Mouse (Mus musculus): ENCODE data around the gene Fcgr1. TPM values are rescaled to one million over a fixed set of nuclear protein-coding genes. Genes with fewer than 3 reads are reported as not detected.
"Not testable (repeated sequence)": the region's sequence is repeated elsewhere in the genome, so short reads cannot be mapped to it uniquely, and the experiment has no call there.

Gene Fcgr1
- polyA plus RNA-seq, 1 experiment: 0.05 TPM

DNA sequence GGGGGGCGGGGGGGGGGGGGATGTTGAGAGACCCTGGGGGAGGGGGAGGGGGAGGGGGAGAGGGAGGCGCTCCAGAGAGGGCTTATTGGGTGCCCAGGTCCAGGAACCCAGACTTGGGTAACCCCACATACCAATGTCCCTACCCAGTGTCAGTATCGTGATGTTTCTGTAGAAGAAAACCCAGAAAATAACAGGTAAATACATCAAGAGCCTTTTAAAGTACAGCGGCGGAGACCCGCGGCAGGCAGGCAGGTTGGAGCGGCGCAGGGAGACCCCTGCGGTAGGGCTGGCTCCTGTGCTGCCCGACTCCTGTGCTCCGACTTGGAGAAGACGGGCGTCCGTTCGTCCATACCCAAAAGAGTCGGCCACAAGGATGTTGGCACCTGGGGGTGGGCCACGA, 33.9 kb upstream of the Fcgr1 start:
- peak overlapping the region; percentile 68 for H3K4me2 ChIP-seq (ENCODE audit: low read depth)
- no peak overlapping the region for H3ac ChIP-seq (ENCODE audit: control insufficient read depth, insufficient read length)
- TF ChIP-seq MAX (IDR thresholded peaks at IDR 0.05; ENCODE audit: low read depth) (no peak), USF1 (IDR thresholded peaks at IDR 0.05; ENCODE audit: low read depth) (no peak), POLR2A (IDR thresholded peaks at IDR 0.05; ENCODE audit: insufficient read length, low read depth) (no peak), TCF3 (IDR thresholded peaks at IDR 0.05; ENCODE audit: insufficient read length, low read depth) (no peak), MYOG (IDR thresholded peaks at IDR 0.05; ENCODE audit: control insufficient read depth in 1 of 3, insufficient read depth in 1 of 3, insufficient read length in 2 of 3, low read depth in 2 of 3) (no peak), MYOD1 (IDR thresholded peaks at IDR 0.05; ENCODE audit: control insufficient read depth in 1 of 3, insufficient read length in 2 of 3, low read depth in 2 of 3) (no peak), TCF12 (IDR thresholded peaks at IDR 0.05; ENCODE audit: insufficient read depth, poor library complexity, severe bottlenecking) (no peak), POLR2AphosphoS2 (IDR thresholded peaks at IDR 0.05; ENCODE audit: insufficient read length, low read depth) (no peak), E2F4 (IDR thresholded peaks at IDR 0.05; ENCODE audit: insufficient read depth) (no peak), CEBPB (IDR thresholded peaks at IDR 0.05; ENCODE audit: insufficient read depth, poor library complexity, severe bottlenecking) (no peak), SRF (IDR thresholded peaks at IDR 0.05; ENCODE audit: control insufficient read depth, insufficient read length, low read depth) (no peak), REST (IDR thresholded peaks at IDR 0.05; ENCODE audit: insufficient read depth, insufficient read length) (no peak)
- H3K27me3 ChIP-seq (ENCODE audit: control insufficient read depth, insufficient read depth, insufficient read length): peaks cover 11% of the 10 kb centered on the region
- H3K4me3 ChIP-seq: peak overlapping the region; percentile 22
- H3K36me3 ChIP-seq (ENCODE audit: control insufficient read depth, insufficient read depth): no peaks in the 10 kb centered on the region
- H3K79me2 ChIP-seq (ENCODE audit: control insufficient read depth, insufficient read depth): no peaks in the 10 kb centered on the region

DNA sequence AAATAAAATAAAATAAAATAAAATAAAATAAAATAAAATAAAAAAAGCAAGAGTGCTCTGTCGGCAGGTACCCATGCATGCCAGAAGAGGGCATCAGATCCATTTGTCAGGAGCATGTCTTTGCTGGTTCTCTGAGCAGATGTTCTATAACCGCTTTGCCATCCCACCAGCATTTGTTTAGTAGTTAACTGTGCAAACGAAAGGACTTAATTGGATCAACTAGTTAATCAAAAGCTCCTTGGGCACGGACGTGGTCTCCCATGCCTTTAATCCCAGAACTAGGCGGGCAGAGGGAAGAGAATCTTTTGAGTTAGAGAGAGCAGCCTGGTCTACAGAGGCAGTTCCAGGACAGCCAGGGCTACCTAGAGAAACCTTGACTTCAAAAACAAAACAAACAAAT, 33.4 kb upstream of the Fcgr1 start:
- Histone ChIP-seq H3ac (ENCODE audit: control insufficient read depth, insufficient read length) (no peak overlapping the region), H3K4me3 (peak overlapping the region; percentile 22), H3K79me2 (ENCODE audit: control insufficient read depth, insufficient read depth) (no peaks in the 10 kb centered on the region), H3K36me3 (ENCODE audit: control insufficient read depth, insufficient read depth) (no peaks in the 10 kb centered on the region), H3K4me2 (ENCODE audit: low read depth) (peak overlapping the region; percentile 68), H3K27me3 (ENCODE audit: control insufficient read depth, insufficient read depth, insufficient read length) (peaks cover 11% of the 10 kb centered on the region)
- TF ChIP-seq SRF (IDR thresholded peaks at IDR 0.05; ENCODE audit: control insufficient read depth, insufficient read length, low read depth) (no peak), MYOG (IDR thresholded peaks at IDR 0.05; ENCODE audit: control insufficient read depth in 1 of 3, insufficient read depth in 1 of 3, insufficient read length in 2 of 3, low read depth in 2 of 3) (no peak), MYOD1 (IDR thresholded peaks at IDR 0.05; ENCODE audit: control insufficient read depth in 1 of 3, insufficient read length in 2 of 3, low read depth in 2 of 3) (no peak), CEBPB (IDR thresholded peaks at IDR 0.05; ENCODE audit: insufficient read depth, poor library complexity, severe bottlenecking) (no peak), USF1 (IDR thresholded peaks at IDR 0.05; ENCODE audit: low read depth) (no peak), REST (IDR thresholded peaks at IDR 0.05; ENCODE audit: insufficient read depth, insufficient read length) (no peak)

DNA sequence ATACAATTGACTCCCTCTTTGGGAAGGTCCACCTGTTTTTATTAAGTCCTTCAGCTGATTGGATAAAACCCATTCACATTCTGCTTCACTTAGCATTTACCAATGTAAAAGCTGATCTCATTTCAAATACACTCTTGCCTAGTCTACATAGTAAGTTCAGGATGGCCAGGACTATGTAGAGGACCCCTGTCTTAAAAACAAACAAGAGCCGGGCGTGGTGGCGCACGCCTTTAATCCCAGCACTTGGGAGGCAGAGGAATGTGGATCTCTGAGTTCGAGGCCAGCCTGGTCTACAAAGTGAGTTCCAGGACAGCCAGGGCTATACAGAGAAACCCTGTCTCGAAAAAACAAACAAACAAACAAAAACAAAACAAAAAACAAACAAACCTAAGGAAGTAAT, 30.0 kb upstream of the Fcgr1 start:
- not testable (repeated sequence) for H3ac ChIP-seq (ENCODE audit: control insufficient read depth, insufficient read length); H3K36me3 ChIP-seq (ENCODE audit: control insufficient read depth, insufficient read depth); H3K4me2 ChIP-seq (ENCODE audit: low read depth); H3K4me3 ChIP-seq; H3K27me3 ChIP-seq (ENCODE audit: control insufficient read depth, insufficient read depth, insufficient read length); H3K79me2 ChIP-seq (ENCODE audit: control insufficient read depth, insufficient read depth)

DNA sequence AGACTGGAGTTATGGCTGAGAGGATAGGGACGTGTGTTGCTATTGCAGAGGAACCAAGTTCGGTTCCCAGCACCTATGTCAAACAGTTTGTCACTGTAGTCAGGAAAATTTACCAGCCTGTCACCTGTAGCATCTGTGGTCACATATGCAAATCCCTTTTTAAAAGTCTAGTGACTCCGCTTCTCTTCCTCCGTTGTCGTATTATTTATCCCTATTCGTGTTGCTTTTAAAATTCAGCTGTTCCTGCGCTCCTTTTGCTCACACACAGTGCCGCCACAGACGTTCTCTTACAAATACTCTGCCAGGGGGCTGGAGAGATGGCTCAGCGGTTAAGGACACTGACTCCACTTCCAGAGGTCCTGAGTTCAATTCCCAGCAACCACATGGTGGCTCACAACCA, 28.8 kb upstream of the Fcgr1 start:
- no peaks in the 10 kb centered on the region for H3K36me3 ChIP-seq (ENCODE audit: control insufficient read depth, insufficient read depth)
- TF ChIP-seq POLR2A (IDR thresholded peaks at IDR 0.05; ENCODE audit: insufficient read length, low read depth): no peak
- no peak for TF ChIP-seq E2F4 (IDR thresholded peaks at IDR 0.05; ENCODE audit: insufficient read depth)
- TF ChIP-seq MAX (IDR thresholded peaks at IDR 0.05; ENCODE audit: low read depth): no peak
- TF ChIP-seq TCF3 (IDR thresholded peaks at IDR 0.05; ENCODE audit: insufficient read length, low read depth): no peak
- no peak for TF ChIP-seq REST (IDR thresholded peaks at IDR 0.05; ENCODE audit: insufficient read depth, insufficient read length)
- no peak for TF ChIP-seq SRF (IDR thresholded peaks at IDR 0.05; ENCODE audit: control insufficient read depth, insufficient read length, low read depth)
- TF ChIP-seq MYOD1 (IDR thresholded peaks at IDR 0.05; ENCODE audit: control insufficient read depth in 1 of 3, insufficient read length in 2 of 3, low read depth in 2 of 3): no peak
- no peak for TF ChIP-seq MYOG (IDR thresholded peaks at IDR 0.05; ENCODE audit: control insufficient read depth in 1 of 3, insufficient read depth in 1 of 3, insufficient read length in 2 of 3, low read depth in 2 of 3)
- TF ChIP-seq USF1 (IDR thresholded peaks at IDR 0.05; ENCODE audit: low read depth): no peak
- no peak overlapping the region for H3ac ChIP-seq (ENCODE audit: control insufficient read depth, insufficient read length)
- peaks cover 5% of the 10 kb centered on the region for H3K27me3 ChIP-seq (ENCODE audit: control insufficient read depth, insufficient read depth, insufficient read length)
- H3K4me3 ChIP-seq: no peak overlapping the region
- no peak overlapping the region for H3K4me2 ChIP-seq (ENCODE audit: low read depth)
- H3K79me2 ChIP-seq (ENCODE audit: control insufficient read depth, insufficient read depth): no peaks in the 10 kb centered on the region

DNA sequence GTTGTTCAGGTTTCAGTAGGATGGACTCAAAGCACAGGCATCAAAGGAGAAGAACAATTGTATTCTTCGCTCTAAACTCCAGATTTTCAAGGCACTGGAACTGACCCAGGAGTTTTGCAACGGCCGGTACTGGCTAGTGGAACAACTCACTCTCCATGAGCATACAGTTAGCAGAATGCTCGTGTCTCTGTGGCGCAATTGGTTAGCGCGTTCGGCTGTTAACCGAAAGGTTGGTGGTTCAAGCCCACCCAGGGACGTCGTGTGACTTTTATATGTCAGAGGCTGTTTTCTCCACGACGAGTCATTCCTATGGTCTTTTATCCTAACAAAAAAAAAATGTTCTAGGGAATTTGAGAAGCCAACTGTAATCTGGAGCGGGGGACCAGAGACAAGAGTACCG, 28.1 kb upstream of the Fcgr1 start:
- no peak for TF ChIP-seq REST (IDR thresholded peaks at IDR 0.05; ENCODE audit: insufficient read depth, insufficient read length)
- no peak for TF ChIP-seq USF1 (IDR thresholded peaks at IDR 0.05; ENCODE audit: low read depth)
- TF ChIP-seq SRF (IDR thresholded peaks at IDR 0.05; ENCODE audit: control insufficient read depth, insufficient read length, low read depth): no peak
- no peak for TF ChIP-seq MYOD1 (IDR thresholded peaks at IDR 0.05; ENCODE audit: control insufficient read depth in 1 of 3, insufficient read length in 2 of 3, low read depth in 2 of 3)
- TF ChIP-seq E2F4 (IDR thresholded peaks at IDR 0.05; ENCODE audit: insufficient read depth): no peak
- no peak for TF ChIP-seq MAX (IDR thresholded peaks at IDR 0.05; ENCODE audit: low read depth)
- TF ChIP-seq TCF3 (IDR thresholded peaks at IDR 0.05; ENCODE audit: insufficient read length, low read depth): no peak
- no peak for TF ChIP-seq CEBPB (IDR thresholded peaks at IDR 0.05; ENCODE audit: insufficient read depth, poor library complexity, severe bottlenecking)
- TF ChIP-seq TCF12 (IDR thresholded peaks at IDR 0.05; ENCODE audit: insufficient read depth, poor library complexity, severe bottlenecking): no peak
- TF ChIP-seq POLR2AphosphoS2 (IDR thresholded peaks at IDR 0.05; ENCODE audit: insufficient read length, low read depth): no peak
- TF ChIP-seq MYOG (IDR thresholded peaks at IDR 0.05; ENCODE audit: control insufficient read depth in 1 of 3, insufficient read depth in 1 of 3, insufficient read length in 2 of 3, low read depth in 2 of 3): no peak
- TF ChIP-seq POLR2A (IDR thresholded peaks at IDR 0.05; ENCODE audit: insufficient read length, low read depth): no peak

DNA sequence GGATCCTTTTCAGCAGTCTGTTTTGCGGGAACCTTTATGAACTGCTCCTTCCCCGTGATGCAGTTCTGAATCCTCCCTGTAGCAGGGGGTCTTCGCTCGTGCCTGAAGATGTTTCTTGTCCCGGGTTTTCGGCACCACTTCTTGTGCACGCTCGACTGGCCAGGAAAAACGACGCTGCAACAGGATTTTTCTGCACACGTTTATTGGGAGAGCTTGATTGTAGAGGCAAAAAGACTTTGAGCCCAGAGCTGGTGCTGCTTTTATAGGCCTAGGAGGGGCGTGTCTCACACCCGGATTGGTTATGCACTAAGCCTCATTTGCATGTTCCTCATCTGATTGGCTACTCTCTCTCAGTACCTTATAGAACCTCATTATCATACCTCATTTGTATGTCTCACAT, 26.2 kb upstream of the Fcgr1 start:
- H3ac ChIP-seq (ENCODE audit: control insufficient read depth, insufficient read length); H3K4me2 ChIP-seq (ENCODE audit: low read depth); H3K4me3 ChIP-seq; H3K27me3 ChIP-seq (ENCODE audit: control insufficient read depth, insufficient read depth, insufficient read length); H3K79me2 ChIP-seq (ENCODE audit: control insufficient read depth, insufficient read depth); H3K36me3 ChIP-seq (ENCODE audit: control insufficient read depth, insufficient read depth): not testable (repeated sequence)

More for the DNA sequence above, 28.1 kb upstream of the Fcgr1 start:
- peaks cover 5% of the 10 kb centered on the region for H3K27me3 ChIP-seq (ENCODE audit: control insufficient read depth, insufficient read depth, insufficient read length)
- no peaks in the 10 kb centered on the region for H3K36me3 ChIP-seq (ENCODE audit: control insufficient read depth, insufficient read depth)
- H3K4me3 ChIP-seq: no peak overlapping the region
- no peaks in the 10 kb centered on the region for H3K79me2 ChIP-seq (ENCODE audit: control insufficient read depth, insufficient read depth)
- no peak overlapping the region for H3K4me2 ChIP-seq (ENCODE audit: low read depth)
- H3ac ChIP-seq (ENCODE audit: control insufficient read depth, insufficient read length): no peak overlapping the region
